41 mouse cellular contexts compared by ENCODE assay signal in genomic region chr5:114865279-114865678, GRCm38 (mm10). TPM values are rescaled to one million over a fixed set of nuclear protein-coding genes. Genes with fewer than 3 reads are reported as not detected.
"Had no signal": no experiment of that assay in that cellular context is flagged by ENCODE, and none has a peak within 500 bp of the region (broad histone marks: within the 10 kb centered on the region; RNA-seq: fewer than 3 reads in every experiment).

No protein-coding gene starts in this region.

- H3K27ac ChIP-seq: heart, adult 2 months; heart, embryonic 13.5 days; heart, embryonic 15.5 days; hindbrain, embryonic 13.5 days; hindbrain, embryonic 15.5 days; hindbrain, postnatal 0 days; kidney, embryonic 15.5 days; kidney, postnatal 0 days; limb, embryonic 13.5 days; limb, embryonic 15.5 days had no signal

- H3K36me3 ChIP-seq: heart, embryonic 13.5 days; heart, embryonic 15.5 days; hindbrain, embryonic 15.5 days; limb, embryonic 13.5 days; limb, embryonic 15.5 days had no signal

- H3K4me2 ChIP-seq: heart, embryonic 11.5 days; heart, embryonic 13.5 days; heart, embryonic 15.5 days; hindbrain, embryonic 13.5 days; hindbrain, embryonic 15.5 days; kidney, embryonic 15.5 days; limb, embryonic 13.5 days; limb, embryonic 15.5 days had no signal

- DNase-seq: gastrocnemius, postnatal 14 days; gastrocnemius, postnatal 36 days; heart, adult 11 months; heart, adult 2 months; heart, postnatal 14 days; heart, postnatal 36 days; kidney, adult 11 months; kidney, adult 2 months; kidney, adult 9 months; kidney, postnatal 14 days; kidney, postnatal 36 days; layer of hippocampus, adult 9-11 months; layer of hippocampus, postnatal 36 days; left cerebral cortex, postnatal 4 days had no signal

- H3K4me3 ChIP-seq: heart, adult 2 months; heart, embryonic 13.5 days; heart, embryonic 15.5 days; hindbrain, embryonic 13.5 days; hindbrain, embryonic 15.5 days; kidney, embryonic 15.5 days; limb, embryonic 13.5 days; limb, embryonic 15.5 days had no signal

- H3K27me3 ChIP-seq: hindbrain, embryonic 15.5 days; kidney, embryonic 15.5 days had no signal

- H3K4me1 ChIP-seq: heart, embryonic 13.5 days; heart, embryonic 15.5 days; hindbrain, embryonic 13.5 days; hindbrain, embryonic 15.5 days; limb, embryonic 13.5 days; limb, embryonic 15.5 days had no signal

- H3K9ac ChIP-seq: heart, embryonic 13.5 days; heart, embryonic 15.5 days; hindbrain, embryonic 13.5 days; hindbrain, embryonic 15.5 days; kidney, embryonic 15.5 days; limb, embryonic 13.5 days; limb, embryonic 15.5 days had no signal

RNA-seq across cellular contexts. Expression of gene Gm9936, which starts 6.8 kb away (rescaled TPM):
- total RNA-seq: gastrocnemius, adult 18-20 months; gastrocnemius, adult 8-10 months; gastrocnemius, postnatal 14 days; gastrocnemius, postnatal 36 days; heart, adult 2 months; heart, postnatal 14 days; heart, postnatal 36 days; hematopoietic stem cell, adult 5-6 weeks; liver, adult 2 months had no signal
- polyA plus RNA-seq: gonadal fat pad, adult 2 months; heart, adult 2 months; heart, embryonic 11.5 days; heart, embryonic 13.5 days; heart, embryonic 15.5 days; heart, postnatal 0 days; kidney, adult 2 months; kidney, postnatal 0 days; large intestine, adult 2 months; liver, adult 2 months had no signal

RNA-seq across cellular contexts. Expression of gene 4930519G04Rik, which starts 11.8 kb away (rescaled TPM):
- total RNA-seq: gastrocnemius, adult 18-20 months; gastrocnemius, adult 8-10 months; gastrocnemius, postnatal 14 days; gastrocnemius, postnatal 36 days; heart, adult 2 months; heart, postnatal 14 days; heart, postnatal 36 days; hindbrain, postnatal 0 days; layer of hippocampus, adult 18-20 months; layer of hippocampus, adult 8-10 months; layer of hippocampus, postnatal 14 days; layer of hippocampus, postnatal 36 days; left cerebral cortex, adult 18-20 months; left cerebral cortex, adult 8-10 months; left cerebral cortex, postnatal 10 days; left cerebral cortex, postnatal 25 days; left cerebral cortex, postnatal 4 days; liver, adult 2 months had no signal
- polyA plus RNA-seq: gonadal fat pad, adult 2 months; heart, adult 2 months; heart, embryonic 11.5 days; heart, embryonic 13.5 days; heart, embryonic 15.5 days; heart, postnatal 0 days; hindbrain, embryonic 11.5 days; hindbrain, embryonic 13.5 days; hindbrain, embryonic 15.5 days; hindbrain, postnatal 0 days; intestine, embryonic 16.5 days; kidney, adult 2 months; kidney, embryonic 15.5 days; kidney, postnatal 0 days; large intestine, adult 2 months; limb, embryonic 11.5 days; limb, embryonic 13.5 days; limb, embryonic 15.5 days; liver, adult 2 months had no signal

RNA-seq across cellular contexts. Expression of gene Oasl1, which starts 57.8 kb away (rescaled TPM):
- total RNA-seq: gastrocnemius, adult 8-10 months; gastrocnemius, postnatal 14 days; layer of hippocampus, adult 18-20 months; layer of hippocampus, postnatal 14 days; layer of hippocampus, postnatal 36 days; left cerebral cortex, postnatal 10 days; left cerebral cortex, postnatal 4 days had no signal
